Mouse (Mus musculus): ENCODE results near the gene Eef1a2.
"Not testable (repeated sequence)": the region's sequence is repeated elsewhere in the genome, so short reads cannot be mapped to it uniquely, and the experiment has no call there.

The Eef1a2 gene

DNA sequence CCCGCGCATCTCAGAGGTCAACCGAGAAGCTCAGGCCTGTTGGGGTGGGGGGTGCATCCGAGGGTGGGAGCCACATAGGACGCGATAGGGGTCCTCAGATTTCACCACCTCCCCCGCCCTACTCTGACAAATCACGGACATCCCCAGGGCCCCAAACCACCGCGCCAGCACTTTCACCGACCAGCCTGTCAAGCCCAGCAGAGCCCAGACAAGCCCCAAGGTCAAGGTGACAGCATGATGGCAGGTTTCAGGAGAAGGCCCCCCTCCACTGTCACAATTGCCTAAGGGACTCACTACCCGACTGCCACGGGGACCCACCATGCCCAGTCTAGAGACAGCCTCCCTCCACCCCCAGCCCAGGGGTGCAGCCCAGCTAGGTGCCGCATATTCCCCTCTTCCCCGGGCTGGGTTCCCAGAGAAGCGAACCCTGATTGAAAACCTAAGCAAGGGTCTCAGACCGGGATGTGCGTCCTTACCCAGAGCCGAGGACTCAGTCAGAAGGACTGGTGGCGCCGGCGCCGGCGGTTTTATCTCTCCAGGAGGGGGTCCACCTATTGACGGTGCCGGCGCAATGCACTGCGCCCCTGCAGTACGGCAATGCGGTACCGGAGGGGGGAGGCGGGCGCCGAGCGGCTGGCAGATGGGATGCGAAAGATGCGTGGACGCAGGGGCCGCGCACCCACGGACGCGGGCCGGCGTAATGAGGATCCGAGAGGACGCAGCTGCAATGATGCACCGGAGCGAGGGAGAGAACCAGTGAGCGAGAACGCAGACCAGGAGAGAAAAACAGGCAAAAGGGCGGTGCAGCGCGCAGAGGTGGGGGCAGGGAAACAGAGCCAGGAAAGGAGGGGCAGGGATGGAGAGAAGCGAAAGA lies at the start of gene Eef1a2:
Eef1a2 (minus strand) TSS at position 767 of the 874 bp plus-strand sequence.
- DNase-seq = no peak

- no peak for DNase-seq
These were observed 49.3 kb upstream of the Eef1a2 start for GRCm38 (mm10) chr2:181206118-181206517.

DNA sequence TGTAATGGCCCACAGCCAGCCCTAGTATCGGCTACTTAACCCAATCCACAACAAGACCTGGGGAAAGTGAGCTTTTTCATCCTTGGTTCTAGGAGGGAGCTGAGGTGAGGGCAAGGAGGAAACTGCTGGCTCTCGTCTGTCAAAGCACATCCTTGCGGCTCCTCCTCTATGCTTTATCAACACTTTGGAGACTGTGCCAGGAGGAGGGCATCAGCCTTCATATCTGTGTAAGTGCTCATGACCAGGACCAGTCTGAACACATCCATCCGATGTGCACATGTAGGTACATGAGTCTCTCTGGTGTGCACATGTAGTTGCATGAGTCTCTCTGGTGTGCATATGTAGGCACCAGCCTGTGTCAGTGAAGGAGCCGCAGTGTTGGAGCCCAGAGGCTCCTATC lies 48.9 kb upstream of the Eef1a2 start:
- DNase-seq = no peak

- DNase-seq = no peak
These were observed 46.1 kb upstream of the Eef1a2 start for GRCm38 (mm10) chr2:181202886-181203285.

DNA sequence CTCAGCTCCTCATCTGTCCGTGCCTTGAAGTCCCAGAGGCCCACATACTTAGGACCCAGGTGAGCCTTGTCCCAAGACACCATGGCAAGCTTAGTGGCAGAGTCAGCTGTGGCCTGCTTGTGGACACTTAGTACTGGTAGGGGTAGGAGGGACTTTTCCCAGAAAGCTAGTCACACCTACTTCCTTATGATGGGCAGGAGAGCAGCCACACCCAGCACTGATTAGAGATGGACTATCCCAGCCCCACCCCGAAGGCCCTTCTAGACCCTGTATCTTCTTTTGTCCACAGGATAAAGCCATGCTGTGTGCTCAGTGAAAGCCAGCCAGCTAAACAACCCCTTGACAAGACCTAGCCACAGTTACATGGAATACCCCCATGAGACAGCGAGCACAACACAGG lies 45.6 kb upstream of the Eef1a2 start, which contains the start of gene Ptk6:
Ptk6 (minus strand) TSS at position 368 of the 400 bp plus-strand sequence.
- DNase-seq = no peak

DNA sequence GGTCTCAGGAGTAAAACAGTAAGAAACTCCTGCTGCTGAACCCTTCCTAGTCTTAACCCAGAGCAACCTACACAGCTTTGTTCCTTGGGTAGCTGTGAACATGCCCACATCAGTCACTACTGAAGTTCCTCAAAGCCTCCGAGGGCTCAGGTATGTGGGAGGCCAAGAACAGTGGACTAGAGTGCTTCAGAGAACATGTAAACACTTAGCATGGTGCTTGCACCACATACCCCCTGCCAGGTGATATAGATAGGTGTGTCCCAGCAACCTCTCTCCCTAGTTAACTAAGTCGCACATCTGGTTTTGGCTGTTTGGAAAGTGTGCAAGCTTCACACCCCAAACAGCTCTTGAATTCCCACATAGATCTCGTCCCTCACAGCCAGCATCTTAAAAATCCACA lies 44.8 kb upstream of the Eef1a2 start:
- peak; percentile 28 to 53 for DNase-seq

DNA sequence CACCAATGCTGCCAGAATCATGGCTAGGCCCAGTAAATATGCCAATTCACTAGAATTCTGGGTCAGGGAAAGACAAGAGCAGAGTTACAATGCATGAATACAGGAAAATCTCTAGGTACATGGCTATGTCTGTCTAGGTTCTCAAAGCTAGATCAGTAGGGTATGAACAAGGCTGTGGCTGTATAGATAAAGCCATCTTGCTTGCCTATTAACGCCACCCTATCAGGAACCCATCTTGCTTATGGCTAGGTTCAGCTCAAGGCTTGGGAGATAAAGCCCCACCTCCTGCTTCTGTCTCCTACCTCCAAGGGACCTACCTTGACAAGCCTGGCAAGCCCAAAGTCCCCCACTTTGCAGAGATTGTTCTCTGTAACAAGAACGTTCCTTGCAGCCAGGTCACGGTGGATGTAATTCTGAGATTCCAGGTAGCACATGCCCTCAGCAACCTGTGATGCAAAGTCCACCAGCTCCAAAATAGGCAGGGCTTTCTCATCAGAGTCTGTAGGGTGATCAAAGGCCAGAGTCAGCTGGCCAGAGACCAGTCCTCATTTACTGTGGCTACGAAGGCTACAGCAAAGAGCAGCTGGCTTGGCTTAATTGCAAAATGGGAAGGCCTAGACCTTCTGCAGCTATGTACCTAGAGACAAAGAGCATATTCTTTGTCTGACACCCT lies 40.0 kb upstream of the Eef1a2 start:
- no peak for DNase-seq

GRCm38 (mm10) chr2:181193044-181193443 lies 36.2 kb upstream of the Eef1a2 start:
- DNase-seq = no peak

DNA sequence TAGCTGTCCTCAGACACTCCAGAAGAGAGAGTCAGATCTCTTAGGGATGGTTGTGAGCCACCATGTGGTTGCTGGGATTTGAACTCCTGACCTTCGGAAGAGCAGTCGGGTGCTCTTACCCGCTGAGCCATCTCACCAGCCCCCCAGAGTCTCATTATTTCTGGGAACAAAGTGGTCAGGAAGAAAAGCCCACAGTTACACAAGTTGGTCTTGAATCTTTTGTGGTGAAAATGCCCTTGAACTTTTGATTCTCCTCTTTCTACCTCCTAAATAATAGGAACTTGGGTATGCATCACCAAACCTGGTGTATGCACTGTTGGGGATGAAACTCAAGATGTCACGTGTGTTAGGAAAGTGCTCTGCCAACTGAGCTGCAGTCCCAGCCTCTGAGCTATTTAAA lies 35.1 kb upstream of the Eef1a2 start:
- no peak for DNase-seq

- DNase-seq = not testable (repeated sequence)
These were observed 34.6 kb upstream of the Eef1a2 start for GRCm38 (mm10) chr2:181191385-181191784.

GRCm38 (mm10) chr2:181189321-181189720 lies 32.5 kb upstream of the Eef1a2 start:
- no peak for DNase-seq

GRCm38 (mm10) chr2:181188681-181189080 lies 31.9 kb upstream of the Eef1a2 start:
- DNase-seq = peak; percentile 28 to 49

DNA sequence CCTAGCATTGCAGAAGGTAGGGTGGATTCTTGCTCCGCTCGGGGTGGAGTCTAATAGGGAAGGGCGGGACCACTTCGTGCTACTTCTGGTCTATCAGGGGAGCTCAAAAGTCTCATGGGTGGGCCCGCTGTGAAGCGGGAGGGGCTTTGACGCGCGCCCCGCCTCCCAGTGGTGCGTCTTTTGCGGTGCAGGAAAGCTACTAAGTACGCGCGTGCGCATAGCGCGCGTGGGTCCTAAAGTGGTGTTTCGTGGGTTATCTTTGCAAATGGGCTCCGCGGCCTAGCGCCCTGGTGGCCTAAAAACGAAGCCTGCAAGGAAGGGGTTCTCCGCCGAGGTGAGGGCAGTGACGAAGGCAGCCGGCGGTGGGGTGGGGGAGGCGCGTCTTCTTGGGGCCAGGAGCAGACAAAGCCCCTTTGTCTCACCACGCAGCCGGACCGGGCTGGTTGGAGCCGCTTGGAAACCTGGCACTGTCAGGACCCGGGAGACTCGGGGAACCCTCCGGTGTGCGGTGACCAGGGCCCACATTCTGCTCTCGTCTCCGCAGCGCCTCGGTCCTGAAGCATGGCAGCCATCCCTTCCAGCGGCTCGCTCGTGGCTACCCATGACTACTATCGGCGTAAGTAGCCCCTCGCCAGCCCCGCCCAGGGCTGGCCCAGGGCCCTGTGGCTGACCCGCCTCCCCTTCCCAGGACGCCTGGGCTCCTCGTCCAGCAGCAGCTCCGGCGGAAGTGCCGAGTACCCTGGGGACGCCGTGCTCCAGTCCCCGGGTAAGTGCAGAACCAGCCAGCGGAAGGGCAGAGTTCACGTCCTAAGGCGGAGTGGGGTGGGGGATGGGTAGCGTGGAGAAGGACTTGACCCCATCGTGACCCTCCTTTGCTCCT lies 30.5 kb upstream of the Eef1a2 start, which contains the start of gene Ppdpf:
Ppdpf (plus strand) TSS at position 127 of the 880 bp plus-strand sequence.
- DNase-seq = peak; percentile 95 to 97

DNA sequence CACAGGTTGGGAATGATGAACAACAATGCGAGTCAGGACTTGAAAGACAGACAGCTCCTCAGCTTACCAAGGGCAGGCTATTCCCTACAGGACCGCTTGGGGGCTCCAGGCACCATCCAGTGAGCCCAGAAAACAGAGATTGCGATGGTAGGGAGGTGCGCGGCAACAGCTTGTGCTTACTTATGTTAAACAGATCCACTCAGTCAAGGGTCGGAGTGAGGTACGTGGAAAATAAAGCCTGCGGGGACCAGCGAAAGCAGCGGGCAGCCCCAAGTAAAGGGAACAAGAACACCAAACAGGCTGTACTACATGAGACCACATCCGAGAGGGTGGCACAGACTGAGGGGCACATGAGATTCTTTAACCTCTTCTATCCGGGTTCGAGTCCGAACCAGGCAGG lies 29.8 kb upstream of the Eef1a2 start:
- DNase-seq = peak; percentile 88 to 90

DNA sequence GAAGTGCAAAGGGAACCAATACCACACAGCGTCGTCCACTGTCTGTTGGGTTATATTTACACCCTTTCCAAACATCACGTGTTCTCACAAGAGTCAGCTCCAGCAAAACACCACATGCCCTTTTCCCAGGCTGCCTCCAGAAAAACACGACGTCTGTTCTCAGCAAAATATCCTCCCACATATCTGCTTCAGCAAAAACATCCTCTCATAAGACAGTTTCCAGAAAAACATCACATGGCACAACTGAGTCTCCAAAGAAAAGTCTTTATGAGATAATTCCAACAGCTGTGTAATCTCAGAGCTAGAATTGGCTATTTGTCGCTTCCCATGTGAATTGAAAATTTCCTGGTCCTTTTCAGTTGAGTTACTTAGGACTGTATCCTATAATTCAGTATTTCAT lies 24.1 kb upstream of the Eef1a2 start:
- no peak for DNase-seq

GRCm38 (mm10) chr2:181178471-181178870 lies 21.7 kb upstream of the Eef1a2 start:
- no peak for DNase-seq

DNA sequence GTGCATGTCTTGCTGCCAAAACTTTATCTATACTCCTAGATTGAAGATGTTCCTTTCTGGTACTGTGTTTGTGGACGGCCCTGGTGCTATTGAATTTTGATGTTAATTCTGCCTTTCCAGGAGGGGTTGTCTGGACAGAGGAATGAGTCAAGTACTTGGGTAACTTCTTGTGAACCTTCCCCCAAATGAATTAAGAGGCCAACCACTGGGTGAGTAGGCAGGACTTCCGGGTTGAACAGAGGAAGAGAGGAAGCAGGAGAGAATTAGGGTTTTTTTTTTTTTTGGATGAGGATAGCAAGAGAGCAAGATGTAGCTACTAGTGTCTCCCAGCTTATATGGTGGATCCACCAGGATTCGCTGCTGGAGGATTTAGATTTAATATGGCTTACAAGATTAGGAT lies 21.2 kb upstream of the Eef1a2 start:
- no peak for DNase-seq

DNA sequence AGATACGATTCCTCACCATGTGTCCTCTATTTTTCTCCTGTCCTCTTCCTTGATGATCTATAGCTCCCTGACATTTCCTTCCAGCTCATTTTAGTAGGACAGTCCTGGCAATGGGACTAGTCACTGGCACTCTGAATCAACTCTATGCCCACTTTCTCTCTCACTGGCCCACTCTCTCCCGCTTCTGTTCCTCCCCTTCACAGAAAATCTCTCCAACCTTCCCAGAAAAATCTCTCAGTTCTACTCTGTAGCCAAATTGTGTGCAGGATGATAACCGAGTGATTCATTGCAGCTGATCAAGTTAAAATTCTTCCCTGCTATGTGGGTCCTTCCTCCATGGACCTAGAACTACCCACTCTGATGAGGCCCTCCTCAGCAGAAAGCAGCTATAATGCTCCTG lies 17.8 kb upstream of the Eef1a2 start:
- no peak for DNase-seq

GRCm38 (mm10) chr2:181166469-181166868 lies 9.7 kb upstream of the Eef1a2 start:
- DNase-seq = no peak

DNA sequence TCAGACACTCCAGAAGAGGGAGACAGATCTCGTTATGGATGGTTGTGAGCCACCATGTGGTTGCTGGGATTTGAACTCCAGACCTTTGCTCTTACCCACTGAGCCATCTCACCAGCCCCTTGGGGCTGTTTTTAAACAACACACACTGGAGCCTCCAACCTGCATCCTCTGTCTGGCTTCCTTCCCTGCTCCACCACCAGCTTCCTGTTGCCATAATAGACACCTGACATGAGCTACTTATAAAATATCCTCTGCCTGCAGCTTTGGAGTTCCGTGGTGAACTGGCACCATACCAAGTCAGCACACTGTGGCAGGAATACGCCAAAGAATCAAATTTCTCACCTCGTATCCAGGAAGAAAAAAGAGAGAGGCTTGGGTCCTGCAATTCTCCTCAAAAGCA lies 4.0 kb upstream of the Eef1a2 start:
- no peak for DNase-seq

DNA sequence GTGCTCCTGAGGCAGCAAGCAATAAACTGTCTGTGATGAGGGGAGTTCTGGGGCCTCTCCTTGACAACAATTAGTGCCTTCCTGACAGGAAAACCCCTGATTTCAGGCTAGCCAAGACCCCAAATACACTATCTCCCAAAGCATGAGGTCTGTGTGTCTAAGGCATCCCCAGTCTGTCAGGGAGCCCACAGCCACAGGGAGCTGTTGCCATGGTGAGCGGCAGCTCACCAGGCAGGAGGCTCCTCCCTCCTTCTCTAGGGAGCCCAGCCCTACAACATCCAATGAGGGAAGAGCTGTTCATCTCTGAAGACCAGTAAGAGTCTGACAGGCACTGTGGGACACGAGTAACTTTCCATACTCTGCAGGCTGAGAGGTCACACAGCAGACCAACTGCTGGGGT lies 3.0 kb upstream of the Eef1a2 start:
- DNase-seq = no peak

GRCm38 (mm10) chr2:181159091-181159514 lies 2.3 kb upstream of the Eef1a2 start:
- DNase-seq = no peak

DNA sequence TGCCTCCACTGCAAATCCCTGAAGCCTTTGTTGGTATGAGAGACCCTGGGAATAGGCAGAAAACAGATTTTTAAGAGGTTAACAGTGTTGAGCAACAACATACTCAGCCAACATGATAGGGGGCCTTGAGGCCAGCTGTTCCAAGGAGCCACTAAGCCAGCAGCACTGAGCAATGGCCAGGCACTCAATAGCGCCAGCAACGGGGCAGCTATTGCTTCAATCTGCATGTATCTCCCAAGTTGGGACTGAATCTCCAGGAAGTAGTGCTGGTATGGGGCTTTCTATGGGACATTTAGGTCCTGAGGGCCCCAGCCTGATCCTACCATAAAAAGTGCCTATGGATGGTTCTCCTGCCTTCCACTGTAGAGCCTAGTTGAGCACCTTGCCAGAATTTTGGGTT lies 1.7 kb upstream of the Eef1a2 start:
- no peak for DNase-seq
